Mouse (Mus musculus) heart, adult 11 months (tissue): ENCODE results near the gene Slc4a10.
A peak's percentile ranks its signal among the peaks of the same experiment; 100 is the strongest.

Experiments used
- DNase-seq: peaks from one replicate; pipeline ENCODE4 v3.0.0; 2022

Gene Slc4a10

DNA sequence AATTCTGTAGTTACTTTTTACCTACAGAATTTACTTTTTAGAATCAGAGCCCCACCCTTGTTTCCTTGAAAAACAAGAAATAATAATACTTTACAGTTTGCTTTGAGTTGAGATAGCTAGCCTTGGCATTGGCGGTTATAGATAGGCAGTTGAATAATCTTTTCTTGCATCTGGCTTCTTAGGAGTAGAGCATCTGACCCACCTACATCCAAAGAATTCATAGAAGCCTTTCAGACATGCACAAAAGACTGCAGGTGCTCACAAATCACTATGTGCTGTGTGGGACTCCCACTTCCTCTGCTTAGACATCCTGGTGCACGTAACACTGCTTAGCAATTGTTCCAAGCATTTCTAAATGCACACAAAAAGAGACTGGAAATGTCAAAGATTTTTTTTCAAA lies 238.8 kb downstream of the Slc4a10 start:
- no peak for DNase-seq

DNA sequence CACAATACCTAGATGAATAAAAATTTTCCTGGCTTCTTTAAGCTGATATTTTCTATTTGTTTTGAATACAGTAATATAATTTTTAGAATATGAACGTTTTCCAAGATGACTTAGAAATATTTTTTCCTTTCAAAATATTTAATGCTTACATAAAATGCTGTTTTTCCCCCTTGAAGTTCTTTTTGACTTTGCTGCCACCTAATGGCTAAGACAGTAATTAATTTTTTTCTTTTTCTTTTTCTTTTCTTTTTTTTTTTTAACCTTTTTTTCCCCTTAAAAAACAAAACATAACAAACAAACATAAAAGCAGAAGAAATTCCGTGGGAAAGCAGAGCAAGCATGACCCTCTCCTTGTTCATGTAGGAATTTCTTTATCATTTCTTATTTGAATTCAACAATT lies 239.6 kb downstream of the Slc4a10 start:
- no peak for DNase-seq

DNA sequence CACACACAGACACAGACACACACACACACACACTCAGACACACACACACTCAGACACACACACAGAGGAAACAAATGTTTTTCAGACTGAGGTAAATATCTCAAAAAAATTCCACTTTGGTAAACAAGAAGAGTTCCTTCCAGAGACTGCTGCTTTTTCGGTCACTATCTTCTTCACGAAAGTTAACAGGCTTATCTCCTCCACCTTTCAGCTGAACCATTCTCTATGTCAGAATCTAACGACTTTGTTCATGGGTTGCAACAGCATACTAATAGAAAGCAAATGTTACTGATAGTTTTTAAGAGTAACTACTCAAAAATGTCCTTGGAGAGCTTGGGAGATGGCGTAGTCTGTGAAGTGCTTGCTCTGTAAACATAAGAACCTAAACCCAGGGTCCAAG lies 241.3 kb downstream of the Slc4a10 start:
- no peak for DNase-seq

DNA sequence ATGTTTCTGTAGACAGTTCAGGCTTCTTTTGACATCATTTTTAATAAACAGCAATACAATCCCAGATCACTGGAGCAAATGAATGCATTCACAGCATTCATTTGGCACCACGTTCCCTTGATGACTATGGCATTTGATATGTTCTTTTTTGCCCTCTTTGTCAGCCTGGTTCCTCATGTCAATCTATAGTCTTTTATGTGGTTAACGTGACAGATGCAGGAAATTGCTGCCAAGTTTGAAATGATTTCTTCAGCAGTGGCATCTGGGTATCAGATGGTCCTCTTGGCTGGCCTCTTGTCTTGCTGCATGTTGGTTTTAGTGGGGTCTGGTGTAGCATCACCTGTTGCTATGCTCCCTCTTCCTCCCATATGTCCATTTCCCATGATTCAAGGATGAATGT lies 247.6 kb downstream of the Slc4a10 start:
- DNase-seq, result no peak

DNA sequence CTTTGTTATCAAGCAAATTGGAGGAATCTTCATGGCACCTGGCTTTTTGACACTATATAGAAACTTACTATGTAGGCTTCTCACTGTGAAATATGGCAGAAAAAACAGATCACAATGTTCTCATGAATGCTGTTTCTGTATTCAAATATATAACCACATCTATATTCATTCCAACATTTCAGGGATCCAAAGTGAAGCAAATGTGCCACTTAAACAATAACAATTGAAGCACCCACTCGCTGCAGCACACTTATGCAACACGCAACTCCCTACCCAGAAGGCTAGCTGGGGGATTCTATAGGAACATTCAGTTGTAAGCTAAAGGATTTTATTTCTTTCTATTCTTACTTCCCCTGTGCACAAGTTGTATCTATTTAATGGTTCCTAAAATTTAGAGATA lies 255.5 kb downstream of the Slc4a10 start:
- DNase-seq, result no peak

DNA sequence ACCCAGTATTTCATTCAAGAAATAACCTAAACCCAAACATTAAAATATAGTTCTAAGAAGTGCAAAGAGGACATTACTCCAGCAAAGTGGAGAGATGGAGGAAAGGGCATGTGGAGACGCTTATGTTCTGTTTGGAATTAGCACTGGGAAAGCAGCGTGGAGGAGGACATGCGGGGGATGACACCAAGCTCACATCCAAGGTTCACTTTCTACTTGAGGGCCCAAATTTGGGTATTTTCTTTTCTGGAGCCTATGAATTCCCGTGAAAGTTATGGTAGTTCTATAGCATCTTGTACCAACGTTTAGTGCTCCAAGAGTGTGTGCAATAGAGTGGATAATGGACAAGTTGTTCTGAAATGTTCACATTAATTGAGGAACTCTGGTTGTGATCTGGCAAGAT lies 260.7 kb downstream of the Slc4a10 start:
- DNase-seq, result no peak

DNA sequence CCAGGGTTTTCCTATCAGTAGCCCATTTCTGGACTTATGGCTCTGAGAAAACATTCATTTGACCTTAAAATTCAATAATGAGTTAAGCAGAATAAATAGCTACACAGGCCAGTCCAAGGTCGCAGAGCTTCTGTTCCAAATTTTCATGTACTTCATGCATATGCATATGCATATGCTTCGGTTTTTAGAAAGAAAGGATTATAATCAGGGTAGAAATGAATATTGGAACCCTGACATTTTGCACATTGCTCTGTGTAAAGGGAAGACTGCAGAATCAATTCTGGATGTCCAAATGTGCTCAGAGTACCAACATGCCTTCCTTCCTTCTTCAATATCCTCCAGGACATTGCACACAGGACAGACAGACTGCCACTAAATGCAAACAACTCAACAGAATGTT lies 261.2 kb downstream of the Slc4a10 start:
- DNase-seq, result no peak

DNA sequence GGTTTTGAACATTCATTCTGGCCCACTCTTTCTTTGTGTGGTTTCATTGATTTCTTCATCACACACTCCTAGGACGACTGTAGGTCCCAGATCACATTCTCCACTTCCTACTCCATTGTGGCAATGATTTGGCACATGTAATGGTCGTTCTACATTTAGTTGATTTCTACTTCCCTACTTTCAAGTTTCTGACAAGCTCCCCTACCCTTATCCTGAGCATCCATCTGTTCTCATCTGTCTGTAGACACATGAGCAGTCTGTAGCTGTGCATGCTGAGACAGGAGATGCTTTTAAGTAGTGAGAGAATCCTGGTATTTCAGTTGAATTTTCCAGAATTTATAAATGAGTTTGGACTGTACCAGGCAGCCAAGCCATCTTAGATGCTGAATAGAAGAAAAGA lies 270.7 kb downstream of the Slc4a10 start:
- no peak for DNase-seq

DNA sequence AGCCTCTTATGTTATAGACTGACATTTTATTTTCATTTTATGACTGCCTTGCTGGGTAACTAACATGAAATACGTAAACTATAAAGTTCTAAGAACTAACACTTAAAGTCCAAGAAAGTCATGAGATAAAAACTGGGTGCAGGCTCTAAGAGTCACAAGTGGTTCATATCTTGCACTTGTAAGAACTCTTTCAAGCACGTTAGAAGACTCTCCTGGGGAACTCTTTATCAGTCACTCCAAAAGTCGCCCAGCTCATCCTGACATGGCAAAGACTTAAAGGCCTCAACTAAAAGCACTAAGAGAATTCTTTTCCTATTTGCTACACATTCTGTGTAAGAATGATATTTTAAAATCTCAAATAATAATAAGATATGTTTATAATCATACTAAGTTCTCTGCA lies 273.2 kb downstream of the Slc4a10 start:
- no peak for DNase-seq

DNA sequence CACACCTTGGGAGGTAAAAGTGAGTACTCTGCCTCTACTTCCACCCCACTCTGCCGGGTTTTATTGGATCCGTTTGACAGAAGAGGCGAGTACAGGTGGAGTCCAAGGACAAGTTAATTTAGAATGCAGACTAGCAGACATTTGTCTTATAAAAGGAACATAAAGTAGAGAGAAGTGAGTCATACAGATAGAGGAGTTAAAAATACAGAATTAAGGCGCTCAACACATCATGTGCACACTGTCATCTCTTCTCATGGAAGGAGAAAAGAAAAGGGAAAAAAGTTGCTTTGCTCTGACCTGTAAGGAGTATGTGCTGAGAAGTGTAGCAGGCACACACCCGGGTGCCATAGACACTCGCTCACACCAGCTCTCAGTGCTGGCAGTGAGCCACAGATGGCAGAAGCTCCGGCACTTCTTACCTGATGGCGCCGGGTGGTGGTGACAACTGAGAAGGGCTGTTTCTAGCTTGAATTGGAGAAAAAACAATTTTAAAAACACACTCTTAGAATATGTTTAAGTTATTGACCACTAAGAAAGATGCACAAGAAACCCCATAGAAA lies 276.9 kb downstream of the Slc4a10 start:
- DNase-seq, result no peak

DNA sequence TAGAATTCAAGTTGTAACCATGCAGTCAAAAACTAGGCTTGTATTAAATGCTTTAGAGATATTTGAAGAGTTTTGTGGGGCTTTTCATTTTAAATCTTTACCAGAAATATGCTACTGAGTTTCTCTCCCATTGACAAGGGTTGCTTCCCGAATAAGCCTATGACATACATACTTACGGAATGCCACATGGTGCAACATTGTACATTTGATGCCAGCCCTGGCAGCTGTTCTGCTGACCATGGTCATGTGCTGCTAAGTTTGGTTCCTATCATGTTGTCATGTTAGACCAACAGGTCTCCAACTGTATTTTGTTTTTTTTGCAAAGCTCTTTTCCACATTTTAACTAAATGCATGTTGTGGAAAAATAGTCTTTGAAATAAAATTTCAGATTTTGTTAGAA lies 279.1 kb downstream of the Slc4a10 start:
- peak; percentile 91 for DNase-seq

DNA sequence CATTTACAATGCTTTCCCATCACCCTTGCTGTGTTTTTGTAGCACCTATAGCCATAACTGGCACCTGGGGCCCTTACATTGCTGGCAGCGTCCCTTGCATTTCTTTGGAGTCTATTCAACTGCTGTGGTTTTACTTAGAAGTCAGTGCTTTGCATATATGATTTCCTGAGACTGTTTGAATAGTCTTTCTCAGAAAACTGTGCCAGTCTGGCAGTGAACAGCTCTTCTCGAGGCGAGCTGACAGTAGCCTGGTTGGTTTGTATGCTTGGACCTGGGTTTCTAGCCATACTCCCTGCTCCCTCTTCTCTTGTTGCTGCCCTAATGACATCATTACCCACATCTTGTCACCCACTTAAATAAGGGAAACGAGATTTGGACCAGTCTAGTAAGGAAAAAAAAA lies 285.7 kb downstream of the Slc4a10 start:
- no peak for DNase-seq

DNA sequence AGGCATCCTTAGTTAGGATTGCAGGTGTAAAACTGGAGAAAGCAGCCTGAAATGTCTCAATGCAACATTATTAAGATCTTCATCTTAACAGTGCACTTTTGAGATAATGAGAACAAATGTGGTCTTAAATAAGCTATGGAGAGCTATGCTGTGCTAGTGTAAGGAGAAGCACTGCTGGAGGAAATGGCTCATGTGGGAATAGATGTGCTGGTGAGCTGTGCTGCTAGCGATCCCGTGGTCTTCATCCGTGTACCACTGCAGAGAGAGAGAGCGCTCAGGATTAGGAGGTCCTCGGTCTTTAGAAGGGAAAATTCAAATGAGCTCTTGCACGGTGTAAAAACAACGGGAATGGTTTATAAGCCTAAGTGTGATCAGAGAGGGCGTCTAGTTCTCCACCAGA lies 286.2 kb downstream of the Slc4a10 start:
- DNase-seq, result no peak

DNA sequence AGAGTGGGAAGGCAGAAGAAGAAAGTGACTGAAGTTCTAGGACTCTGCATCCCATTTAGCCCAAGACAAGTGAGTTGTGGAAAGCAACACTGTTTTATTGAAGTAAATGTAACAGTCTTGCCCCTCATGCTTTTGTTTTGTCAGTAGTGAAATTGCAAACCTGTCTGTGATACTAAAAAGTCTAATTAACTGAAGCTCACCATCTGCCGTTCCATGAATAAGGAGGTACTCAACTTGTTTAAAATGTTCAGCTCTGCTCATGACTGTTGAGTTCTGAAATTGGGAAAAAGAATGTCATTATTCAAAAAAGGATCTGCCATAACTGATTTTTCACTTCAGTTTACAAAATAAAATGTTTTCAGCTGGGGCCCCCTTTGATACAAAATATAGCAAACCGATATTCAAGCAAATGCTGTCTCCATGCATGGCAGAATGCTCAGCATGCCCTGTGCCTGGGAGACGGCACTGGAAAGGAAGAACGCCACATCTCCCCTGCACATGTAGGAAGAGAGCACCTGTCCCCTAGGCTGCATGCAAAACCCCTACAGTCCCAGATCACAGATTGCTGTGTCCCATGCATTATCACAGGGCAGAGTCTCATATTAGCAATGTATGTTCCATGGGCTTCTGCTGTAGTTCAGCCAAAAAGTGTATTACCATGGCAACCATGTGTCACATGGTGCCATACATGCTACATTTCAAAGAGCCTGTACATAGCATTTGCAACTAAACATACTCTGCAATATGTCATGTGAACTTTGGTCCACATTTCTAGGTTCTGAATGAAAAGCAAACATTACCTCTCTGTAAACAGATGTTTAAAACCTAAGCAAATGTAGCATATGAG lies 288.4 kb downstream of the Slc4a10 start:
- DNase-seq, result no peak

DNA sequence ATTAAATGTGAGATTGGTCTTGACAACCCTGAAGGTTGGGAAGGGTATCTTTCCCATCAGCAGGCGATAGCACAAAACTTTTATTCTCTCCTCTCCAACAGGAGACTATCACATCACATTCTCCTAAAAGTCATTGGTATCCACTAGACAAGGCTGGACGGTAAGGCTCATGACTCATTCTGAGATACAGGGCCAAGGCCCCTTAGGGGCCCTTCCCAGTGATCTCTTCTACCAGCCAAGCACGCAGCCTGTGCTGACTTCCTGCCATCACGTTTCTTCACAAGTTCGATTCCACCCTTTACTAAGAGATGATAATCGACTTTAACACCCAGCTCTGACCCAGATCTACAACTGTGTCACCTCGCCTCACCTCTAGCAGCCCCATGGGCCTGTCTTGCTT lies 290.8 kb downstream of the Slc4a10 start:
- no peak for DNase-seq

DNA sequence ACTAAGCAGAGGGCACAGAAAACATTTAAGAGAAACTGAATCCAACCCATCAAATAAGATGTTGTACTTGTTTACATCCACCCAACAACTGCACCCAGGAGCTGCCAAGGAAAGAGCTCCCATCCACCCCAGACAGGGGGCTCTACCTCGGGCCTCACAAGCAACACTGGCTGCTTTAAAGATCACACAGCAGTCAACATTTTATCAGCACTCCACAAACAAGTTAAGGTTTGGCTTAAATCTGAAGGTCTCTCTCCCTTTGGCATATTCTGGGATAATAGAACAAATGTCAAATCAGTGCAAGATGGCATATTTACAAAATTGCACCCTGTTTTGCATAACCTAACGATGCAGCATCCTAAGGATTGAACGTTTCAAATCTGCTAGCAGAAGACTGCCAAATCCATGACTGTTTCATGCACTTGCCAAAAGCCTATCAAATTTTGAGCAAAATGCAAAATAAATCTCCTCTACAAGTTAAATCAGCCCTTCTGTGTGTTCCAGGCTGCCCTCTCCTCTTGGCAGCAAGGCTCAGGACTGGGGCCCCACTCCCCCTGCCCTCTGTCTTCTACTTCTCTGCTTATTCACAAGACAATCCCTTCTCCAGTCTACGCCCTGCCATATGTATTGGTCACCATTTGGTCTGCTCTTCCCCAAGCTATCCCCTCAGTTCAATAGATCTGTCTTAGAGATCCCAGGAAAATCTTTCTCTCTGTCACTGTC lies 293.1 kb downstream of the Slc4a10 start:
- DNase-seq, result no peak

DNA sequence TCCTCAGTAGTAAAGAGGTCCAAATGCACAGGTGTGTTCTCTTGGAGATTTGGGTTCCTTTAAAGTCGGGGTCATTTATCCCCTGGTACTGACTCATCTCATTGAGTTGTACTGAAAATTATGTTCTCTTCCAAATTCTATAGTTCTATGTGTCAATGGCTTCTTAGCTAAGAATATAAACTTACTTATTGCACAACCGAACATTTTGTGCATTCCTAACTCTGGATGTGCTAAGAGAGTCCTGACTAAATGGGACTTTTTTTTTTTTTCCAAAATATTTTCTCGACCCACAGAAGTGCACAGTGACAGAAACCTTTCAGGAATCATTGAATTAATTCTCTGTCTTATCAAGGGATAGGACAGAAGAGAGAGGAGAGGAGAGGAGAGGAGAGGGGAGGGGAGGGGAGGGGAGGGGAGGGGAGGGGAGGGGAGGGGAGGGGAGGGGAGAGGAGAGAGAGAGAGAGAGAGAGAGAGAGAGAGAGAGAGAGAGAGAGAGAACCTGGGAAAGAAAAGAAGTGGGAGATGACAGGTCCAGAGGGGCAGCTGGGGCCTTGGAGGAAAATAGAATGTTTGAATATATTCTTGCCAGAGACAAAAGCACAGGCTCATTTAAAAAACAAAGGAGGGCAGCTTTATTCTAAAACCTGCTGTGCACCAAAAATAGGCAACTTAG lies 294.9 kb downstream of the Slc4a10 start:
- no peak for DNase-seq

DNA sequence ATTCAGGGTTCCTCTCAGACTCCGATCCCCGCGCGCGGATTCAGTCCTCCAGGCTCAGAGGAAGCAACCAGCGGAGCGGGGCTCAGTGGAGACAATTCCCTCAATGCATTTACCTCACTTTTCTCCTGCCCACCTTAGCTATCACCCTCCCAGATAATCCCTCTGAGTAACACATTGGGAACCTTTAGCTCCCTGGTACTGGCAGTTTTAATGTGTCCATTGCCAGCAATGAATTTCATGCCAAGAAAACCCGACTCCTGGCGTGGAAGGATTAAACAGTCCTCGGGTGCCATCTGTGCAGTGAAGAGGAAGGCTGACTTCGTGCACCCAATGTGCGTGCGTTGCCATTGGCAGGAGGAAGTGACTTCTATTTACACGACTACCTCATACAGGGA lies 295.5 kb downstream of the Slc4a10 start:
- DNase-seq, result no peak

DNA sequence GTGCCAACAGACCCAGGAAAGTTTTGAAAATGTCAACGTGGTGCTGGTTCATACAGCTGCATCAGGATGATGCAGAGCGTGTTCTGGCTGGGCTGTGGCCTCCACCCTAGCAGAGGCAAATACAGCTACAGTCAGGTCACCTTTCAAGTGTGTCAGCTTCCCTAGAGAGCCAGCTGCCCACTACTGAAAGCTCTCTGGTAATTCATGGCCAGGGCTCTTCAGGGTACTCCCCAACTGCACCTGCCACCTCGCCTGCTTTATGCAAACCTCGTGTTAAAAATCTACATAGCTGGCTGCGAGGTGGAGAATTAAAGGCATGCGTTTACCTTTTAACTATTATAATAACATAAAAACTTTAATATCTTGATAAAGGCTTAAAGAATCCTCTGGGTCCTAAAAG lies 298.1 kb downstream of the Slc4a10 start:
- no peak for DNase-seq

DNA sequence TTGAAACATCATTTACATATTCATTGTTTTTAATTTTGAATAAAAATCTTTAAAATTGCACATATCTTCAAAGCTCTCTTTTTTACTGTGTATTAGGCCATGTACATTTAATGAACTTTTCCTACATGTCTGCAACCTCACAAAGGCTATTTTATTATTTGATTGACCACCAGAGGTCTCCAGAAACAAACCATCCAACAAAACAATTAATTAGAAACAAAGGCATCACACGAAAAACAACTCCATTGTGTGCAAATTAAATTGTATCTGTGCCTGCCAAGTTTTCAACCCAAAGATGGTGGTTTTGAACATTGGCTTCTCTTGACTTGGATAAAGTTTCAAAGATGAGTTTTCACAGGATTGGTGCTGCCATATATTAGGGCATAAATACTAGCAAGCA lies 300.5 kb downstream of the Slc4a10 start:
- no peak for DNase-seq

DNA sequence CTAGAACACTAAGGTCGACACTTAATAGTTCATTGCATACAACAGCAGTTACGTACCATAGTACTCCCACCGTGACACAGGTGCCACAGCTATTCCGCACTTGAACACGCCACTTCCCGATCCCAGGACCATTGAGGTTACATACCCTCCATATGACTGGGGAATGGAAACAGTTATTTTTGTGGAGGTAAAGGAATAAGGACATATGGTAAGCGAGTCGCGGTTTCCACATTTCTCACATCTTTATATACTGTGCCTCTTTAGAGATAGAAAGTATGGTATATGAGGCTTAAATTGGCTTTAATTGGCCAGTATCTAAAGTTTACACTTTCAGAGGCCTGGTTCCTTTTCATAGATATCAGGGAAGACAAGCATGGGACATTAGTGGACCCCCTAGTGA lies 301.5 kb downstream of the Slc4a10 start:
- DNase-seq, result no peak

DNA sequence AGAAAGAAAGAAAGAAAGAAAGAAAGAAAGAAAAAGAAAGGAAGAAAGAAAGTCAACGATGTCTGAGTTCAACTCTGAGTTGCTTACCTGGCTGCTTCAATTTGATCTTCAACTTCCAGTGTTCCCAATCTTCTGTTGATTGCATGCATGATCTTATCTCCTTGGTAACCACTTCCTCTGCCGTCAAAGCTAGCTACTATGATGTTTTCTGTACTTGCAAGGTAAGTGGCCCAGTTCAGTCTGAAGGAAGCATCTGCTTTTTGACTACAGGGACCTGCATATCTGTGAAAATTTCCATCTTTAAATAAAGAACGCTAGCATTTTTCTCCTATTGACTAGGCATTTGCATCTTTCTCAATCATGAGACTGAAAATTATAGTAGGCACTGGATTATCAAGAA lies 305.8 kb downstream of the Slc4a10 start:
- no peak for DNase-seq

DNA sequence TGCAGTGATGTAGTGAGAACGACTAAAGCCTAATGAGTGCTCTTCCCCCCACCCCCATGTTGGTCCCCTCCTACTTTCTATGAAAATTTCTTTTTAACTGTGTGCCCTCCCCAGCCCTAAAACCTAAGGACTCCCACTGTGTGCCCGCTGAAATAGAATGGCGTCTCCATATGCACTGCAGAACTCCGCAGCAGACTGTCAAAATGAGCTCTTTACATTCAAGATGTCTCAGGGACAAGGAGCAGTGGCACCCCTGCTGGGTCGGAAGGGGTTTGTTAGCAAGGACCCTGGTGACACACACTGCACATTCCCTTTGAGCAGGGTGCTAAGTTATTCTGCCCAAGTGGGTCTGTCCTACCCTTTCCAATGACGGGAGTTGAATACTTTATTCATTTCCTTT lies 309.5 kb downstream of the Slc4a10 start:
- DNase-seq, result no peak

DNA sequence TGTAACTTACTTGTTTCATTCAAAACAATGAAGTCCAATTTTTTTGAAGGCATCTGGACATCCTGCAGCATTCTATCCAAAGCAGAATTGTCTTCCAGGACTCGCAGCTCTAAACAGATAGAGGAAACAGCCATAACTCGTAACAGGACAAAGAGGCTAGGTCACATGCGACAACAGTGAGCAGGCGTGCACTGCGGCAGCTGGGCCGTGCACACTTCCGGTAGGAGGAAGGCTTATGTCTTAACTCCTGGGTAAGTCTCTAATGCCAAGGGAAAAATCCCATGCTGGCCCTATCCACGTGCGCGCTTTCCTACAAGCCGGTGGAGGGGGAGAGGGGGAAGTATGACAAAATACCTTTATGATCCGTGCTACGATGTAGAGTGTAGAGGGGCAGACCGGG lies 310.3 kb downstream of the Slc4a10 start:
- DNase-seq, result no peak
